Mouse (Mus musculus) cortical plate, adult 2 months (tissue): Measurements from ENCODE around the gene Atp6v0a1.

Experiments used
- CTCF ChIP-seq: fragments of 200-500 bp; IDR thresholded peaks from 2 replicates; pipeline ENCODE4 v1.5.1; 2011; ENCODE audit warnings: mild to moderate bottlenecking, control low read depth, low read length; ENCODE audit not compliant: insufficient read depth; ENCODE audit errors: extremely low read depth
- POLR2A ChIP-seq: fragments of 200-500 bp; IDR thresholded peaks from 2 replicates; pipeline ENCODE4 v1.6.1; 2011; ENCODE audit warnings: mild to moderate bottlenecking, low read length, control low read depth; ENCODE audit not compliant: insufficient read depth; ENCODE audit errors: extremely low read depth

GRCm38 (mm10) chr11:101051051-101051493 lies 41.8 kb downstream of the Atp6v0a1 start:
- no peak for TF ChIP-seq CTCF
- TF ChIP-seq POLR2A = no peak
